Mouse (Mus musculus) lung, postnatal 14 days (tissue): ENCODE measurements around the gene Olfr1082.
"Not testable (repeated sequence)": the region's sequence is repeated elsewhere in the genome, so short reads cannot be mapped to it uniquely, and the experiment has no call there.

Experiments used
- DNase-seq: peaks from one replicate; pipeline ENCODE4 v3.0.0; 2021

Gene Olfr1082

DNA sequence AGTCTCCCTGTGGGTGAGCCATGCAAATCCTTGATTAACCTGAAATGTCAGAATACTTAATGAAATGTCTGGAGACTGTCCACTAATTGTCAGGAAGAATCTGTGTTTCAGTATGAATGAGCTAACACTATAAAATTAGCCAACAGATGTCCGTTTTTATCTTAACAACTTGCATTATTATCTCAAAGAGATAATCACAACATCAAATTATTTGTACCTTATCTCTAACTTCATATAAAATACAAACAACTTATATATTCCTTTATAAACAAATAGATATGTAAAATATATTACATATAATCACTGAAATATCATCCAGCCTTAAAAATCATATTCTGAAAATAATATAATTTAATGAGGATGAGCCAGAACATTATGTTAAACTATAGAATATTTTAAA lies at the start of gene Olfr1082:
Olfr1082 (minus strand) TSS at position 101 of the 400 bp plus-strand sequence.
- DNase-seq, result not testable (repeated sequence)

DNA sequence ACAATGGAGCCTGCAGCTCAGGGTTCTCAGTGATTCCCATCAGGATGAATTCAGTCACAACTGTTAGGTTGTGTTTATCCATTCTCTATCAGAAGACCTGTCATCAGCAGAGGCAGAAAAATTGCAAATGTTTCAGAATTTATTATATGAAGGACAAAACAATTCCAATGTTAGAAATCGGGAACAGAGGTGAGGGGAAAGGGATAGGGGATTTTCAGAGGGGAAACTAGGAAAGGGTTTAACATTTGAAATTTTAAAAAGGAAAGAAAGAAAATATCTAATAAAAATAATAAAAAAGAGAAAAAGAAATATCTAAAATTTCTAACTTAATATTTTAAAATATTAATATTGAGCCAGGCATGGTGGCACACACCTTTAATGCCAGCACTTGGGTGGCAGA lies 40.9 kb upstream of the Olfr1082 start, which contains the start of gene Olfr1084:
Olfr1084 (minus strand) TSS at position 101 of the 400 bp plus-strand sequence.
- DNase-seq, result not testable (repeated sequence)

DNA sequence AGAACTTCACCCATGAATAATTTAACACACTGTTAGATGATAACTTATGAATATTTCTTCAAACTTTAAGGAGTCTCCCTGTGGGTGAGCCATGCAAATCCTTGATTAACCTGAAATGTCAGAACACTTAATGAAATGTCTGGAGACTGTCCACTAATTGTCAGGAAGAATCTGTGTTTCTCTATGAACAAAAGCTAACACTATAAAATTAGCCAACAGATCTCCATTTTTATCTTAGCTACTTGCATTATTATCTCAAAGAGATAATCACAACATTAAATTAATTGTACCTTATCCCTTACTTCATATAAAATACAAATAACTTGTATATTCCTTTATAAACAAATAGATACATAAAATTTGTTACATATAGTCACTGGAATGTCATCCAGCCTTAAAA lies 40.6 kb downstream of the Olfr1082 start, which contains the start of gene Olfr1080:
Olfr1080 (minus strand) TSS at position 101 of the 400 bp plus-strand sequence.
- not testable (repeated sequence) for DNase-seq
